Mouse (Mus musculus): ENCODE data around the gene Tnni2.

Tnni2 gene

GRCm38 (mm10) chr7:142459299-142459691 lies 17.7 kb downstream of the Tnni2 start:
- peak; percentile 31 for DNase-seq (ENCODE audit: low spot score)

DNA sequence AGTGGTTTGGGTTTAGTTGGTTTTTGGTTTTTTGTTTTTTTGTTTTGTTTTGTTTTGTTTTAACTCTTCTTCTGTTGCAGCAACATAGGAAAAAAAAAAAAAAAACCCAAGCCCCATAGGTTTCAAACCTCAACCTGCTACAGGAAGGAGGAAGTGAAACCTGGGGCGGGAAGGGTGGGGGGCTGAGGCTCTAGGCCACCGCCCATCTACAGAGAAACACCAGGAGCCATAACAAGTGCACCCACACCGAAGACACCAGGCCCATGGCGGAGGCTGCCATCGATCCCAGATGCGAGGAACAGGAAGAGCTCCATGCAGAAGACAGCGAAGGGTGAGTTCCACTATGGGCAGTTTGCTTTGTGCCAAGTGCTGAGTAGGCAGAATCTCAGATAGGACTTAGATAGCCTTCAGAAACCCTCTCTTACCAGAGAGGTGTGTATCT lies 19.0 kb downstream of the Tnni2 start, which contains the start of gene Lsp1:
Gene Lsp1 (plus strand): TSS at position 174 of the 442 bp plus-strand sequence.
- DNase-seq (ENCODE audit: low spot score) = peak; percentile 38

DNA sequence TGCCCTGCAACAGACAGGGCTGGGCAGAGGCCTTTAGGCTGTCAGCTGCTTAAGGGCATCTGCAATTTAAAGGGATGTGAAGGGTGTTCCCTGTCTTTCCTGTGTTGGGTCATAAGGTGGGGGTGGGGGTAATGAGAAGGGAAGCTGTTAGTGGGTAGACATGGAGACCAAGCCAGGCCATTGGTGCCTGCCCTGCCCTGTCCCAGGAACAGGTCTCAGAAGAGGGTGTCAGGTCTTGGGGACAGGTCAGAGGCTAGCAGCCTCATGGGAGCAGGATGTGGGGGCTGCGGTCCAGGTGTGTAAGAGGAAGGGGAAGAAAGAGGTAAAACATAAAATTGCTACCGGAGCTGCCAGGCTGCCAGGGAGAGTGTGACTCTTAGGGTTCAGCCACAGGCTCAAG lies 19.8 kb downstream of the Tnni2 start:
- peak; percentile 38 for DNase-seq (ENCODE audit: low spot score)

DNA sequence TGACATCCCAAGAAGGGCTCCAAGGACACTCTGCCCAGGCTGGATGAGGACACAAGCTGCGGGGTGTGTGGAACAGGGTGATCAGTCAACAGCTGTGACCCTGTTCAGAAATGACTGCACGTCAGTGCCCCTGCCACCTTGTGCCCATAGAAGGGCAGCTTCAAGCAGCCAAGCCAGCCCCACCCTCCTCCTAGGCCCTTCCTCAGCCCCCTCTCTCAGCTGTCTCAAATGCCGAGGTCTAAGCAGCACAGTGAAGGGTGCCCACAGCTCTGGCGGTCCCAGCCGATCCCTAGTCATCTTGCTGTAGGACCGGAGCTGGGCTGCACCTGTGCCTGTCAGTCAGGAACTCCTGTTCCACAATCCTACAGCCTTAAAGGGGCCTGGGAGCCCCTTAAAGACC lies 20.6 kb downstream of the Tnni2 start:
- DNase-seq (ENCODE audit: low spot score) = peak; percentile 40

DNA sequence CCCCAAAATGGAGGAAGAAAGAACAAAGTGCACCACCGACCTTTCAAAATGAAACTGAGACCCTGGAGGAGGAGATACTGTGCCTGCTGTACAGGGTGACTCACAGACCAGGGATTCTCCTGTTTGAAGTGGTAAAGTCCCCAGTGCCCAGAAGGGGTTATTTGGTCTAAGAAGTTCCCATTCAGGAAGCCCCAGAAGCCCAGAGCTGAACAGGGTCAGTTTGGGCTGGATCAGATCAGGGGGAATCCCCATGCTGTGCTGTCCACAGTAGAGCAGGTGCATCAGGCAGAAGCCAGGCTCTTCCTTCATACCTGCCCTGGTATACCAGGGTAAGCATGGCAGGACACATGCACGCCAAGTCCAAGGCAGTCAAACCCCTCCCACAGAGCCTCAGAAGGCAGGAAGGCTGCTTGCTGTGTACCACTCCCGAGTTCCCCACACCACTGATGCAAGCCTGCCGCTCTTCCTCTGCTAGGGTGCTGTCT lies 21.0 kb downstream of the Tnni2 start:
- DNase-seq (ENCODE audit: low spot score) = peak; percentile 36

GRCm38 (mm10) chr7:142470171-142470691 lies 28.6 kb downstream of the Tnni2 start:
- DNase-seq (ENCODE audit: low spot score) = peak; percentile 48

DNA sequence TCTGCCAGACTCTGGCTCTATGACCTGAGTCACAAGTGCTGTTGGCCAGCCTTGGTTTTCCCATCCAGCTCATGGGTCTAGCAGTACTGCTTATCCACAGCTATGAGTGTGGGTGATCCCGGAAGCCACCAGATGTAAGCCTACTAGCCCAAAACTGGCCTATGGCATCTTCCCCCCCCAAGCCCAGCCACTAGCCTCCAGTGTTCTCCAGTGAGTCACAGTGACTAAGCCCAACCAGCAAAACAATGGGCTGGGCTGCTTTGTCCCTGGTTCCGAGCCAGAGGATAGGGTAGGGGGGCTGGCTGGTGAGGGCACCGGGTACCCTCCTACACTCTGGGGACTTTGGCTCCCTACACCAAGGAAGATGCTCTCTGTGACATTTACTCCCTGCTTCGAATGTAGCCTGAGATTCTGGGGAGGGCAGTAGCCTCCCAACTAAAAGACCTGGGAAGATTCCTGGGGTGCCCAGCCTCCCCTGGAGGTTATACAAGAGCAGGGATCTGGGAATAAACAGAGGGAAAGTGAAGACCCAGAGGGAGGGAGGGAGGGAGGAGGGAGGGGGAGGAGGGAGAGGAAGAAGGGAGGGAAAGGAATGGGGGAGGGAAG lies 29.3 kb downstream of the Tnni2 start:
- peak; percentile 81 for DNase-seq (ENCODE audit: low spot score)

GRCm38 (mm10) chr7:142471414-142471861 lies 29.8 kb downstream of the Tnni2 start:
- peak; percentile 59 for DNase-seq (ENCODE audit: low spot score)

DNA sequence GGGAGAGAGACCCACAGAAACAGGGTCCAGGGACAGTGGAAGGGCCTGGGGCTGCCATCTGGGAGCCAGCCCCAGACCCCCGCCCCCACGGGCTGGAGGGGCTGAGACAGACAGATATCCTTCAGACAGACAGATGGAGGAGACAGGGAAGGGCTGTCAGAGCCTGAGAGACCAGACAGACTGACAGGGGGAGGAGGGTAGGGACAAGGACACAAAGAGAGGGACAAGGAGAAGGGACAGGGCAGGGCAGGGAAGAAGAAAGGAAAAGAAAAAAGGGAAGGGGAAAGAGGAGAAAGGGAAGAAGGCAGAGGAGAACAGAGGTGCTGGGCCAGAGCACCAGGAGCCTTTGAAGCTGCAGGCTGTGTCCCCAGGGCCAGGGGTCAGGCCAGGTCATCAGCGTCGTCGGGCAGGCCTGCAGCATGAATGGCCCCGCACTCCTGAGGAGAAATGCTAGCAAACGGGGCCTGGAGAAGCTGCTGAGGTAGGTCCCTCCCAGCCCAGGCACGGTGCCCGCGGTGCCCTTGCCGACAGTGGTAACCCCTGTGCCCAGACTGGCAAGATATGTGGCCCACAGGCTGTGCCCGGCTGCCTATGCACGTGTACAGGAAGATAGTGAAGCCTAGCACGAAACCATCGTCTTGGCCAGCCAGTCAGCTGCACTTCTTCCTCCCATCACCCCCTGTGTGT lies 30.4 kb downstream of the Tnni2 start:
- peak; percentile 72 for DNase-seq (ENCODE audit: low spot score)

DNA sequence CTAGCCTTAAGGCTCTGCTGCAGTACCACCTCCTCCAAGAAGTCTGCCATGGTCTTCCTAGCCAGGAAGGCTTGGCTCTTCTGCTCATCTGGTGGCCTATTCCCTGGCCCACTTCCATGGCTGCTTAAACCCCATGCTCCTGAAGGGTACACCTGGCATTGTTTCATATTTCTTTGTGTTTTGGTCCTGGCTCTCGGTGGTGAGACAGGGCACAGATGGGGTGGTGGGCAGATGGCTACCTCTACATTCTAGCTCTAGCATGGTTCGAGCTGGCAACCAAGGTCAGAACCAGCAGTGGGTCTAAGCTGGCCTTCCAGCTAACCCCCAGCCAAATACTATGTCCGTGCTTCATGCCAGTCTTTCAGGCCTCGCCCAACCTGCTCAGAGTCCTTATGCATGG lies 31.3 kb downstream of the Tnni2 start:
- DNase-seq (ENCODE audit: low spot score) = peak; percentile 38

DNA sequence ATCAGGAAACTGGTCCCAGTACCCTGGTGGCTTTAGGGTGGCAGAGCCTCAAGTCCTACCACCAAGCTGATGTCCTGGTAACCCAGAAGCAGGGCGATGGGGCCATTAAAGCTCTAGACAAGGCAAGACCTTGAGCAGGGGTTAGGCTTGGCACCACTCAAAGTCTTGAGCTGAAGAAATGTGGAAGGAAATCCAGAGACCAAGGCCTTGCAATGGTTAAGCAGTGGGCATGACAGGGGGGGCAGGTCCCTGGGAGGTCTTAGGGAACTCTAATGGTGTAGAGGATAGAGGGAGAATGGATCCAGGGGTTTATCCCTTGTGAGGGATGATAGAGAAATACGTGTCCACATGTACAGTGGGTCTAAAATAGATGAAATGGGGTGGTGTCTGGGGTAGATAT lies 31.9 kb downstream of the Tnni2 start:
- peak; percentile 36 for DNase-seq (ENCODE audit: low spot score)

DNA sequence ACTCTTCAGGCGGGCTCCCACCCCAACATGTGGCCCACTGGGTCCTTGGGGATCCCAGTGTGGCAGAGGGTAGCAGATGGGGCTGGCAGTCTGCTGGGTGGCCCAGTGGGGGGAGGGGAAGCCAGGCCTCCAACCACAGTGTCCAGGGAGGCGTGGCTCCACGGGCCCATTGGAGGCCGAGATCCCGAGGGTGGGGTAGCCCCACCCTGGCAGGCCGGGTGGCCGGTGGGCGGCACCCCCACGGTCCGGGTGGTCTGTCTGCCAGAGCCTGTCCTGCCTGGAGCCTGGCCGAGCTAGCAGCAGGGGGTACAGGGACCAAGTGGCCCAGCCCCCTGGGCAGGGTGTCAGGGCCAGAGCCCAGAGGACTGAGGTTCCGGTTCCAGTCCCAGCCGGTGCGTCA lies 33.2 kb downstream of the Tnni2 start:
- DNase-seq (ENCODE audit: low spot score) = peak; percentile 81

DNA sequence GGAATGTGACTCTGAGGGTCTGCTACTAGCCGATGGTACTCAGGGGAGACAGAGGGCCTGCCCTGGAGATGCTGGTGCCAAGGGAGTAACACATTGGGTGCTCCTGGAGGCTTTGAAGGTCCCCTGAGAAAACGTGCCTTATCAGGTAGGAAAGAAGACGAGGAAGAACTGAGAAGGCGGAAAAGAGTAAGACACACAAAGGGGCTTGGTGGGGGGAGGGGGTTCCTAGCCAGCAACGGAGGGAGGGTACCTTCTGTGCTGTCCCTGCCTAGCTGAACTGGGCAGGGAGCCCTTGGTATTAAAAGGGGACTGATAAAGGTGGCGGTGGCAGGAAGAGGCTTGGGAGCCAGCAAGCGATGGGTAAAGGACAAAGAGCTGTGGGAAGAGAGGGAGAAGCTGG lies 34.0 kb downstream of the Tnni2 start:
- DNase-seq (ENCODE audit: low spot score) = no peak

- no peak for DNase-seq (ENCODE audit: low spot score)
Measured at GRCm38 (mm10) chr7:142476271-142476670, 34.7 kb downstream of the Tnni2 start.

GRCm38 (mm10) chr7:142476795-142477452 lies 35.3 kb downstream of the Tnni2 start:
- no peak for DNase-seq (ENCODE audit: low spot score)

DNA sequence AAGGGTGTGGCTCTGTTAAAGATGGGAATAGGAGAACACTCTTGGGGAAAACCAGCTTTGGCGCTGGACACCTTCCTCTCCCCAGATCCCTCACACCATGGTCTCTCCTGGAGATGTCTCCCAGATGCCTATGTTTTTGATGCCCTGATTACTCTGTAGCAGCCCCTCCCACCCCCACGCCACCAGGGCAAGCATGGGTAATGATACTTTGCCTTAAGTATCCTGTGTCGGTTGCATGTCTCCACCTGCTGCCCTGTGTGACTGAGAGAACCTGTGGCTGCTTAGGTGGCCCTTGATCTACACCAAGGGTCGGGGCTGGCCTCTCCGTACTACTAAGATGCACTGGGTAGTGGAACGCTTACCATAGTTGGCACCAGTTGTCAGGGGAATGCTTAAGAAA lies 36.4 kb downstream of the Tnni2 start:
- DNase-seq (ENCODE audit: low spot score) = no peak

DNA sequence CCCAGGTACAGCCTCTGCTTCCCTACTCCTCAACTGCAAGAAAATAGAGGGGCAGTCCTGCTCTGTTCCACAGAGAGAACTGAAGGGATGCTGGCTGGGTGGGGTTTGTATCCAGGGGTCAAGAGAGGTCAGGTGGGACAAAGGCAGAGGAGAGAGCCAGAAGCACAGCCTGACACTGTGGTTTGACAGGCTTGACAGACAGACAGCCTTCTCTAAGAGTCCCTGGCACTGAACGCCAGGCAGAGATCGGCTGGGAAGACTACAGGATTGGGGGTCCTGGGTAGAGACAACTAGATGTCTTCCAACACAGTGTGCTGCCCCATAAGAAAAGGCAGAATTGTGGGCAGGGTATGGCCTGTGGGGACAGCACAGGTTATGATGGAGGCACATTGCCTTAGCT lies 37.0 kb downstream of the Tnni2 start:
- no peak for DNase-seq (ENCODE audit: low spot score)

DNA sequence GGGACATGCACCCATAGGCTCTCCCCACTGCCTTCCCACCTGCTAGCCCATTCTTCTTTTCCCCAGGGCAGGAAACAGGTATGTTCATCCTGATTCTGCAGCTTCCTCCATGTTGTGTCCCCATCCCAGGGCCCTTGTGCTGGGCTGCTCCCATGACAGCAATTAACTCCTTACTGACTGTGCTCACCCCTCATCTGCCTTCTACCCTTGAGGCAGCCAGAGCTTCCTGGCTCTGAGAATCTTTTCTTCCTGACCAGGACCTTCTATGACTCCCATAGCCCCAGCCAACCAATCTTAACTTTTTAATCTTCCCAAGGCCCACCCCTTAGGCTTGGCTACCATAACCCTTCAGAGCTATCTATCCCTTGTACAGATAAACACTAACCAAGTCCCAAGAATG lies 37.7 kb downstream of the Tnni2 start:
- DNase-seq (ENCODE audit: low spot score) = no peak

DNA sequence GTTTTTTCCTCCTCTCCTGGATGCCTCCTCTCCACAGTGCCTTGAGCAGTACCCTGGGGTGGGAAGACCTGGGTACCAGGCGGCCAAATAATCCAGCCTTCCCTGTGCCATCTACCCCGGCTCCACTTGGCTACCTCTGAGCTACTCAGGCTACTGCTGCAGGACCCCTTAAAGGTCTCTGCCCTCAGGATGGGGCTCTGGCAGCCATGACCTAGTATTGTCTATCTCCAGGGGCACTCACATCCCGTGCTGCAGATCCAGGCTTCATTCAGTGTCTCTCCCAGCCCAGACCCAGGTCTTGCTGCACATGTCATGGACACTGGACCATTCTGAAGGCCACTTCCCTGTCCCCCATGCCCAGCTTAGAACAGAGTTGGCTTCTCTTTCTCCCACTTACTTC lies 38.3 kb downstream of the Tnni2 start:
- DNase-seq (ENCODE audit: low spot score) = no peak

DNA sequence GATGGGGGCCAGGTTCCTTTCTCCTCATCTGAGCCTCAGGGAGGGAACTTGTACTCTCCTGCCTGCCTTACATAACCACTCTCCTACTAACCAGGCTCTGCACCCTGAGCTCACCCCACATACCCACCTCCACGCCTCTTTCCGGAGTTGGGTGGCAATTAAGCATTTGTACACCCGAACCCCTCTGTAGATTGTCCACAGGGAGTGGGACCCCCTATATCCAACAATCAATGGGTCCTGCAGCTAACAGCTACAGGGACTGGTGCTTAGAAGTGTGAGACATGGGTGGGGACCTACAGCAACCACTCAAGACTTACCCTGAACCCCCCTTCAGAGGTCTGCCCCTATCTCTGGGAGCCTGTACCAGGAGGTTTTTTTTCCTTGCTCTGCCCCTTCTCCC lies 39.1 kb downstream of the Tnni2 start:
- no peak for DNase-seq (ENCODE audit: low spot score)

GRCm38 (mm10) chr7:142481186-142481567 lies 39.6 kb downstream of the Tnni2 start:
- DNase-seq (ENCODE audit: low spot score) = peak; percentile 83

GRCm38 (mm10) chr7:142481568-142482255 lies 40.1 kb downstream of the Tnni2 start:
- DNase-seq (ENCODE audit: low spot score) = peak; percentile 69

Data from testis, postnatal 10 days (tissue).